Mouse (Mus musculus) neutrophil, adult 83 days (primary cell): Measurements from ENCODE around the gene Hoxd10. TPM values are rescaled to one million over a fixed set of nuclear protein-coding genes. Genes with fewer than 3 reads are reported as not detected.

Experiments
- total RNA-seq, 2 experiments: library from RNA; stranded (reverse); gene quantifications; one replicate each; pipeline ENCODE4 v1.2.4; 2023

The Hoxd10 gene
- not detected for total RNA-seq

GRCm38 (mm10) chr2:74691022-74691951 lies at the start of gene Hoxd10:
Gene Hoxd10 (plus strand): TSS chr2:74691924.

GRCm38 (mm10) chr2:74659507-74660005 lies 32.2 kb upstream of the Hoxd10 start, which contains the start of gene Evx2:
Gene Evx2 (minus strand): TSS chr2:74659557.

GRCm38 (mm10) chr2:74667842-74668357 lies 23.8 kb upstream of the Hoxd10 start, which contains the start of gene Hoxd13:
Gene Hoxd13 (plus strand): TSS chr2:74668310.

GRCm38 (mm10) chr2:74674881-74675665 lies 16.7 kb upstream of the Hoxd10 start, which contains the start of gene Hoxd12:
Gene Hoxd12 (plus strand): TSS chr2:74675013.

GRCm38 (mm10) chr2:74678891-74679595 lies 12.7 kb upstream of the Hoxd10 start, which contains the start of gene Hoxd11:
Gene Hoxd11 (plus strand): TSS chr2:74679557.

GRCm38 (mm10) chr2:74697567-74698121 lies 5.9 kb downstream of the Hoxd10 start, which contains the start of gene Hoxd9:
Gene Hoxd9 (plus strand): TSS chr2:74697727.

GRCm38 (mm10) chr2:74704393-74704998 lies 12.8 kb downstream of the Hoxd10 start, which contains the start of gene Hoxd8:
Gene Hoxd8 (plus strand): TSS chr2:74704615.

GRCm38 (mm10) chr2:74711721-74712621 lies 20.2 kb downstream of the Hoxd10 start, which contains the start of the genes Hoxd3 and Hoxd4:
Gene Hoxd3 (plus strand): TSS chr2:74711927.
Gene Hoxd4 (plus strand): TSS chr2:74711929.

GRCm38 (mm10) chr2:74726551-74726950 lies 34.8 kb downstream of the Hoxd10 start, which contains the start of gene Gm28230:
Gene Gm28230 (plus strand): TSS chr2:74726728.

Other genes starting within 250 kb of the Hoxd10 start
- 10 to 100 TPM; 40.6 to 49.3 TPM for gene Lnpk, start 112.5 kb upstream of the Hoxd10 start, total RNA-seq
- gene Evx2, start 32.4 kb upstream of the Hoxd10 start, total RNA-seq: not detected
- gene Hoxd13, start 23.6 kb upstream of the Hoxd10 start, total RNA-seq: not detected
- gene Hoxd12, start 16.9 kb upstream of the Hoxd10 start, total RNA-seq: not detected
- gene Hoxd11, start 12.4 kb upstream of the Hoxd10 start, total RNA-seq: not detected
- gene Hoxd9, start 5.8 kb downstream of the Hoxd10 start, total RNA-seq: not detected
- gene Hoxd8, start 12.7 kb downstream of the Hoxd10 start, total RNA-seq: not detected
- gene Hoxd3, start 20.0 kb downstream of the Hoxd10 start, total RNA-seq: not detected
- gene Hoxd4, start 20.0 kb downstream of the Hoxd10 start, total RNA-seq: not detected
- not detected for gene Gm28230, start 34.8 kb downstream of the Hoxd10 start, total RNA-seq
- not detected for gene Hoxd1, start 71.1 kb downstream of the Hoxd10 start, total RNA-seq
- 10 to 100 TPM; 17.1 to 19.0 TPM for gene Mtx2, start 133.9 kb downstream of the Hoxd10 start, total RNA-seq